Mouse (Mus musculus) right cerebral cortex, postnatal 10 days (tissue): ENCODE results near the gene Rap1b.
"Not testable (repeated sequence)": the region's sequence is repeated elsewhere in the genome, so short reads cannot be mapped to it uniquely, and the experiment has no call there.

Experiments used
- DNase-seq, 2 experiments: peaks; one replicate each; pipeline ENCODE4 v3.0.0; 2021; ENCODE audit warnings: low spot score in 2 of 2

The Rap1b gene

DNA sequence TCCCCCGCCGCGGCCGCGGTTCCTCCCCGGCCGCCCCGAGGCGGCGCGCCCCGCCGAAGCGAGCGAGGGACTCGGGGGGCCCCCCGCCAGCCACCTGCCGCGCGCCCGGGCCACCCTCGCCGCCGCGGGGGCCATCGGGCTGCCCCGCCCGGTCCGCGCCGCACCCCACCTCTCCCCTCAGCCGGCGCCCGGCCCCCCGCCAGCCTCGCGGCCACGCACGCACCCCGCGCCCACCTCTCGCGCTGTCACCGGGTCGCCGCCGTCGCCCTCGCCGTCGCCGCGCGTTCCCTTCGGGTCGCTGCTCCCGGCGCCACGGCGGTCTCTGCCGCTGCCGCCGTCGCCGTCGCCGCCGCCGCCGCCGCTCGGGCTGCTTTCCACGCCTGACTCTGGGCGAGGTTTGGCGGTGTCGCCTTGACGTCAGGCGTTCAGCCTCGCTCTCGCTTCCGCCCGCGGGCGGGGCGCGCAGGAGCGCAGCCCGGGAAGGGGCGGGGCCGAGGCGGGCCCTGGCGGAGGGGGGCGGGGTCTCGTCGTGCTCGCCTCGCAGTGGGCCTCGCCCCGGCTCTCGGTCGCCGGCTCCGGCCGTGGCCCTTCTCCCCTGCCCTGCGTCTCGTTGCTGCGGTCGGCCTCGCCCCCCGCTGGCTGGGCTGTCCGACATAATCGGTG, at the start of gene Rap1b:
TSS of gene Rap1b (minus strand) at position 439 of the 663 bp plus-strand sequence.
- DNase-seq, result peak; percentile 96 to 97

DNA sequence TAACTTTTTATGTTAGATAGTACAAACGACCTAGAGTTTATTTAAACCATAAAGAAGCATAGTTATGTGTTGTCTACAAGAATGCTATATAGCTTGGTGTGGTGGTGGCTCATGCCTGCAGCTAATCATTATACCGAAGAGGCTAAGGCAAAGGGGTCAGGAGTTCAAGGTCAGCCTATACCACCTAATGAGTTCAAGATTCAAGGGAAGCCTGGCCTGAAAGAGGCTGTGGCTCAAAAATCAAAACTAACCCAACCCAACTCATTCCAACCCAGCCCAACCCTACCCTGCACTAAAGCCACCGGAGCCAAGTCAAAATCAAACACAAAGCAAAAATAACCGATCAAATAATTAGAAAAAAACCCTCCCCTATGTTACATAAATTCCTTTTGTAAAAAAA, 49.4 kb upstream of the Rap1b start:
- DNase-seq, result no peak

DNA sequence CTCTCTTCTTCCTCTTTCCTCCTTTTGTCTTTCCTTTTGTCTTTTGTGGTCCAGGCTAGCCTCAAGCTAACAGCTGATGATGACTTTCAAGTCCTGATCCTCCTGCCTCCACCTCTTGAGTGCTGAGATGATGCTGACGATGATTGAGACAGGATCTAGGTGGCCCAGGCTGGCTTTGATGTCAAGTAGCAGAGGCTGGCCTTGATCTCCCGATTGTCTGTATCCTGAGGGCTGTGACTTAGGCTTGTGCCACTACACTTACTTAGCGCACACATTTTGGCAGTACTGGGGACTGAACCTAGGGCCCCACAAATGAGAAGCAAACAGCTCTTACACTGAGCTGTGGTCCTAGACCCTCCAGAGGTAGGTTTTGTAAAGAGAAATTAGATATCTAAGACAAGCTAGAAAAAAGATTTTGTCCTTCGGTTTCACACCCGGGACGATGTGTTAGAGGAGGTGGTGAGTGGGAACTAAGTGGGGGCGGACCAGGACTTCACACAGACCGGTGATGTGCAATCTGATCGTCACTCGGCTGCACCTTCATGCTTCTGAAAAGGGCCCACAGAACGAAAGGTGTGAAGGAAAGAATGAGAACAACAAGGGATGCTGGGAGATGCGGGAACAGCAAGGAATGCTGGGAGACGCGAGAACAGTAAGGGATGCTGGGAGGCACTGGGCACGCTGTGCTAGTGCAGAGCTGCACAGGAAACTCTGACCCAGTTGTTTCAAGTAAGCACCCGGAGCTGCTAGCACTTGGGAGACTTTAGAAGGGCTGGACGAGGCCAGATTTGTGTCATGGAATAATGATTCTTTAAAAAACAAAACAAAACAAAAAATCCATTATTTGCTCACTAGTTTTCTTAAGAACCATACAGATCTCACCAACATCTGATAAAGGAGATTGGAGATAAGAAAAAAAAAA, 48.5 kb upstream of the Rap1b start:
- DNase-seq, result no peak

DNA sequence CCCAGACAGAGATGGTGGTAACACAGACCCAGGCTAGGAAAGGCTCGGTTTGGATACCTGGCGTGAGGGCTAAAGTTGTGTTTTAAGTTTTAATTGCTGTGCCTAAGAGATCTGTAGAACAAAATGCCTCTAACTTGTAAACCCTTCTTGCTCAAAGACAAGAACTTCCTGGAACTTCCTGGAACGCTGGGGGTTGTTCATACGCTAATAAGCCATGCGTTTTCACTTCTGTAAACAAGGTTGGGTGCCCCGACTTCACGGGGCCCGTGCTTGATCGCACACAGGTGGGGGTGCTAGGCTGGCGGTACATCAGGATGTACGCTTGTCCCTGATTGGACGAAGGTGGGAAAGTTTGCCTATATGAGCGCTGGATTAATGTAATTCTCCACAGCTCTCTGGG, 47.3 kb upstream of the Rap1b start:
- not testable (repeated sequence) for DNase-seq

DNA sequence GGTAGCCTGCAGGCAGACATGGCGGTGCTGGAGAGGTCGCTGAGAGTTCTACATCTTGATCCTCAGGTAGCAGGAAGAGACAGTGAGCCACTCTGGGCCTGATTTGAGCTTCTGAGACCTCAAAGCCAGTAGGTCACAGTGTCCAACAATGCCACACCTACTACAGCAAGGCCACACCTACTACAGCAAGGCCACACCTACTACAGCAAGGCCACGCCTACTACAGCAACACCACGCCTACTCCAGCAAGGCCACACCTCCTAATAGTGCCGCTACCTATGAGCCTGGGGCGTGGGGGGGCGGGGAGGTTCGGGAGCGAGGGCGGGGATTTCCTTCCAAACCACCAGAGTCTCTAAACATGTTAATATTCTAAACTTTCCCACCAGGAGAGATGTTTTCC, 45.5 kb upstream of the Rap1b start:
- DNase-seq, result no peak

DNA sequence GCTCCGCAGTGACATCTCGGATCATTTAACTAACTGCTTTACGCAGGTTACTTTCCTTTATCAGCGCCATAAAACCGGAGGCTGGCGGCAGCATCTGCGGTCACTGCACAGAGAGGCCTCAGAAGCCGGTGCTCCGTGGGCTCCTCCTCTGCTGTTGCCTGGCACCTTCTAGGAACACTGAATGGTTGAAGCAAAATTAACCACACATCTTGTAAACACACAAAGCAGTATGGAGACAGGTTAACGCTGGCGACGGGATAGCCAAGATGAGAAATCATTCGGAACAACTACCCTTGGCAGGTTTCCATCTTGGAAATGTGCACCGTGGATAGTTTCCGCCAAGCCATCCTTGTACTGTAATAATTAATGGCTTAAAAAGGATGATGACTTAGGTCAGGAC, 43.0 kb upstream of the Rap1b start:
- DNase-seq, result no peak

DNA sequence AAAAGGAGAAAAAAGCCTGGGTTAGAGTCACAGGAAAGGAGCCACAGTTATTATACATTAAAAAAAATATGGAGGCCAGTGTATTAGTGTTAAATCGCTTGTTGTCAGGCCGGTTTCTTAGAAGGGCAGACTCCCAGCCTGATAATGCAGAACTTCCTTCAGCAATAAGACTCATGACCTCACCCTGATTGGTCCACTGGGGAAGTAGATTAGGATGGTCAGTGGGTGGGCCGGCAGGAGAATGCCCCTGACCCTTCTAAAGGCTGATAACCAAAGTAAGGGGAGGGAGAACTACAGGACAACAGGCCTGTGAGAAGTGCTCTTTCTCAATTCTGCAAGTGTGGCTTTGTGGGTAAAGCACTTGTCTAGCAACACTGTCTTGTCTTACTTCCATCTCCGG, 39.5 kb upstream of the Rap1b start:
- DNase-seq, result no peak

DNA sequence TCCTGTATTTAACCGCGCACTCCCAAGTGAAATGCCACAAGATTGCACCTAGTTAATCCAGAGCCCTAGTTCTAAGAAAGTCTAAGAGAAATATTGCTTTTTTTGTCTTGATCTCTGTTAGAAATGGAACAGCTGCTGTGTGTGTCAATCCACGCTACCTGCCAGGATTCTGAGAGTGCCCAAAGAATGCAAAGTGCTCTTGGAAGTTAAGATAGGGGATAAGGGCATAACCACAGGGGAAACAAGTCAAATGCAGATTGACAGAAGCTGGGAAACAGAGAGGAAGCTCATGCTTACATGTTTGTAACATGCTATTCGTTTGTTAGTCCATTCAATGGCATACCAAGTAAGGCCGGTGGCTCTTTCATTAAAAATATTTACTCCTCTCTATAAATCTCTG, 38.9 kb upstream of the Rap1b start:
- no peak for DNase-seq

DNA sequence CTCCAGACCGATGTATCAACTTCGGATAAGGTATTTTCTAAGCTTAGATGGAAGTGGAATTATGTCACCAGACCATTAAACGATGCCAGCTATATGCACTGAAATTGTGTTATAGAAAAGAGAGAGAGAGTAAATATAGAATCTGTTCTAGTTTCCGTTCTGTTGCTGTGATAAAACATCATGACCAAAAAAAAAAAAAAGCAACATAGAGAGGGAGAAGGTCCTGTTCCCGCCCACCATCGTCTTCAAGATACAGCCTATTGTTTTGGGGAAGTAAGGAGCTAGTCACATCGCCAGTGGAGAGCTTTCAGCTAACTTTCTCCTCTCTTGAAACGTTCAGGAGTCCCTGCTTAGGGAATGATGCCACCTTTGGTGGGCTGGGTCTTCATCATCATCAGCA, 37.6 kb upstream of the Rap1b start:
- no peak for DNase-seq

DNA sequence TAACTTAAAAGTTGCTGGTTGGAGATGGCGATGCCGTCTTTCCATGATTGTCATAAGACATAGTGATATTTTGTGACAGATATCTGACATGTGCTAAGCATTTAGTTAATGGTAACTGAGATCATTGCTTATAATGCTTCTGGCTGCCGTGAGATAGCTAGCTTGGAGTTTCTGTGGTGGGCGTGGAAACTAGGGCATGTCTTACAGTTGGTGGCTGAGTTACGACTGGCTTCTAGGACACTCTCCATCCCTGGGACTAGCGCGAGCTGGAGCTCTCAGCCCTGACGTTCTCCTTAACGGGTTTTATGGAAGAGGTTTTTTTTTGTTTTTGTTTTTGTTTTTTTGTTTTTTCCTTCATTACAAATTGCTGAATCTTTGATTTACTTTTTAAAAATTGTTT, 32.8 kb upstream of the Rap1b start:
- DNase-seq, result no peak

DNA sequence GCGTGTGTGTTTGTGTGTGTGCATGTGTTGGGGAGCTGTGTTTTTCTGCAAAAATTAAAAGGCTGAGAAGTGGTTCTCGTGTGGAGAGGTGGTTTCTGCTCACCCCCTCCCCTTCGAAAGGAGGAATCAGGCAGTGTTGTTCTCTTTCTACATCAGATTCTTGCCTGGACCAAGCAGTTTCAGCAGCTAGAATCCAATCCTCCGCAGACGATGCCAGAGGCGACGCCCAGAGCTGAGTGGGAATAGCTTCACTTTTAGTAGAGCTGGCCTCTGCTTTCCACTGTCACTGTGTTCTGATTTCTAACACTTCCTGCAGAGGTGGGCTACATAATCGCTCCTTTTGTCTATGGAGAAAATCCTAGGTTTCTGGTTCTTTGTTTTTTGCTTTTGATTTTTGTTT, 31.0 kb upstream of the Rap1b start:
- DNase-seq, result no peak

DNA sequence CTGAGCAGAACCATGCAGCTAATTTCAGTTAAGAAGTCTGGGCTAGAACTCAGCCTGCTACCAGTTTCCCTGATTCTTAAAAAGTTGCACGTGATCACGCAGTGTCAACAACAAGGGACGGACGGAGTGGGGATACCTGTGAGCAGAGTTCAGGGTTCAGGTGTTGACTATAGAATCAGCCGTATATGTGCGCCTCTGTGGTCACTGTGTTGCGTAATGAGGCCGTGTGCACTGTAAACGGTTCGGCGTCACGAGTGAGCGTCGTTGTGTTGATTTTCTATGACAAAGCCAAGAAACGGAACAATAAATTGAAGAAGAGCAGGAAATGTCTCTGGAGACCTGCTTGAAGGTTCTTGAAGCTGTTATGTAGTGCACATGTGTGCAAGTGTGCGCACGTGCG, 30.6 kb upstream of the Rap1b start:
- DNase-seq, result no peak

DNA sequence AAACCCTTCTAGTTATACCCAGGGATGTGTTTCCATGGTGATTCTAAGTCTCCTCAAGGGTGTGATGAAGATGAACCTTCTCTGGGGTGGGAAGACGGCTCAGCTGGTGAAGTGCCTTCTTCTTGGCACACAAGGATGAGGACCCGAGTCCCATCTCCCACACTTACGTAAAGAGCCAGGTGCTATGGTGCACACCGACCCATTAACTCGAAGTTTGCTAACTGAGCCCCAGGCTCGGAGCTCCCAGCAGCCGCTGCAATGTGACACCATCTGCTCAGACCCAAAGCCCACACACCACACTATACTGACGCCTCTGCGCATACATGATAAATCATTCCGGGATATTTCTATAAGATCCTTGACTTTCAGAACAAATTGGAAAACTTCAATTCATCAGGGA, 29.1 kb upstream of the Rap1b start:
- peak; percentile 54 to 81 for DNase-seq

DNA sequence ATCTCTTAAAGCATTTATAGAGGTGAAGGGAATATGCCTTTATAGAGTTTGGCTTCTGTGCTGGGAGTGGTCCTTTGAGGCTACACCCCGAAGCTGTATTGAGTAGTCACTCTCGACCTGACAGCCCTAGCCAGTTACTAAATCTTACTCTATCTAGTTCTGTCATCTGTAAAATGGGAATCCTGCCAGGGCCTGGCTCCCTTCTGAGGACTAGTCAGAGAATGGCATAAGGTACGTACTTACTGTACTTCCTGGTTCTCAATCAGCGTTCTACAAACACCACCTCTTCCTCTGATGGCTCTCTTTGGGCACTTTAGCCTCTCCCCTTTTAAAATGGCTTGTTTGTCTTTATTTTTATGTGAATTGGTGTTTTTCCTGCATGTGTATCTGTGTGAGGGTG, 28.1 kb upstream of the Rap1b start:
- no peak for DNase-seq

DNA sequence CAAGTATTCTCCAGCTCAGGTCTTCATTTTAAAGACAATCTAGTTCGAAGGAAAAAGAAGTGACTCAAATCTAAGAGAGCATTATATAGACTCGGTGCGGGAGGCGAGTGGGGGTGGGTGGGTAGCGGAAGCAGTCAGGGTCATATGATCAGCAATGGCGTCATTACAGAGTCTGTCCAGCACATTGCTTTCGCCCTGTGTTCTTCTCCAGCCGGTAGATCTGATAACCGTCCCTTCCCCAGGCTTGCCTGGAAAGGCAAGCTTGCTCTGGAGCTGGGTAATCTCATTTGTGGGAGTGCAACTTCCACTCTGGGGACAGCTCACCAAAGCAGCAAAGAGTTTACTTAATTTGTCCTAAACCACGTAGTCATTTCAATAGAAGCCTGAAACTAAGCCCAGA, 26.6 kb upstream of the Rap1b start:
- no peak for DNase-seq

DNA sequence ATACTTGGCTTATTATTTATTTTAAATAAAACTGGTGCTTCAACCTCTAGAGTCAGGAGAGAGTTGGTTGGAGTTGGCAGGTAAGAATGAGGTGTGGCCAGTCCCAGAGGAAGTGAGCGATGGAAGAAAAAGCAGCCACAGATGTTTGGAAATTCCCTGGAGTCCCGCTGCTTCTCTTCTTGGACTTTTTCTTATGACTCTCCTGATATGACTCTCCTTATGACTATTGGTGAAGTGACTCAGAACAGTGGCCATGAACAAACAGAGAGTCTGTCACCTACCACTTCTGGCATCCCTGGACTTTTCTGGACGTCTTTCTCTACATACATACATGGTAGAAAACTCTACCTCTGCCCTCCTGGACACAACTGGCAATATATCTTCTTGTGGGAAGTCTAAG, 21.5 kb upstream of the Rap1b start:
- DNase-seq, result no peak

DNA sequence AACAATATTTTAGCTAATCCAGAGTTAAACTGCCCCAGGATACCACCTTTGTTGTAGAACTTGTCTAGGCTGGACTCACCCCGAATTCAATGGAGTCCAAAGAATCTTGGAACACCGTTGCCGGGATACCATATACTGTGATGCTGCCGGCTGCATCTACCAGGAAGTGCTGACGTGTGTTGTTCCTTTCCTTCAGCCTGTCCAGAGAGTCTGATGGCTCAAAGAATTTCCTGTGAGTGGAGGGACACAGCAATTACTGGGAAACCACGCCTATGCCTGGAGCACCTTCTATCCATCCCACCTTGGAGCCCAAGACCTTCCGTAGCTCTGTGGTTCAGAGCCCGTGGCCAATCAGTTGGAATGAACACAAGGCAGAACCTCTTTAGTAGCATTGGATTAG, 20.8 kb upstream of the Rap1b start:
- no peak for DNase-seq

DNA sequence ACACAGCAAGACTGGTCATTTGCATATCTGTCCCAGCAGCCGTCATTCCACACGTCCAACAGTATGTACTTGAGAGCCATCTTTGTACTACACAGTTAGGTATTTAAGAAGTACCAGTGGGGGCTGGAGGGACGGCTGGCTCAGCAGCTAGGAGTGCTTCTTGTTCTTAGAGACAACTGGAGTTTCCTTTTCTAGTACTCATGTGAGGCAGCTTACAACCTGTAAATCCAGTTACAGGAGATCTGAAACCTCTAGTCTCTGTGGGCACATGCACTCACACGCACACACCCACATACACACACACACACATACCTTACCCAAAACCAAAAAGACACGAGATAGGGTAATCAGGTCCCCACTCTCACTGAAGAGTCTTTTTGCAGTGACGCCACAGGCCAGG, 18.9 kb upstream of the Rap1b start:
- no peak for DNase-seq

DNA sequence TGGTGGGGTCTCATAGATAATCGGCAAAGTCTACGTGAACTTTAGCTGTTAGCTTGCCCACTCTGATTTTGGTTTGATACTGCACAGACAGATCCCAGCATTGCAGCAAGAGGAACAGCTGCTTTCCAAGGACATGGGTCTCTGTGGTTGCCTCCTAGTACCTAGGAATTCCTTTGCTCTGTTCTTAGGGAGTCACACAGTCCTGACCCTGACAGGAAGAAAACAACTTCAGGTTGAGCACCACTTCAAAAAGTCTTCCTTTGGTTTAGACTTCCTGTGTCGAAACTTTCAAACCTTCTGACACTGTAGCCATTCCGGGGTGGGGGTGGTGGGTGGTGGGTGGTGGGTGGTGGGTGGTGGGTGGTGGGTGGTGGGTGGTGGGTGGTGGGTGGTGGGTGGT, 18.4 kb upstream of the Rap1b start:
- no peak for DNase-seq

DNA sequence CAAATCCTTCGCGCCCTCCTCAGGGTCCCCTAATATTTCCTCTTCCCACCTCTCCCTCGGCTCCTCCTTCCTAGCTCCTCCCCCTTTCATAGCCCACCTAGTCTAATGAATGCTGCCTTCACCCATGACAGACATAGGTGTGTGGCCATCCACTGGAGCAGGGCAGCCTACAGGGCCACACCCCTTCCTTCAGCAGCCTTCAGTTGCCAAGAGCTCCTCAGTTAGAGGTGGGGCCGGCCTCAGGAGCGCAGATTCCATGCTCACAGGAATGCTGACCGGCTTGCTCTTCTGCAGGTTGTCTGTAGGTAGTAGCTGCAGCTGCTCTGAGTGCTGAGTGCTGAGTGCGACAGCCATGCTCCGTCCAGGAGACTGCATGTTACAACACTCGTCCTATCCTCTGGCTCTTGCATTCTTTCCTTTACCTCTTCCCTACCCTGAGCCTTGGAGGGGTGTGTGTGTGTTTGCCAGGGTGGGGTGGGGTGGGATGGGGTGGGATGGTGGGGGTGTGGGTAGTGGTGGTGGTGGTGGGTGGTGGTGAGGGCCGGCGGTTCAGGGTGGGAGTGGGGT, 16.3 kb upstream of the Rap1b start:
- no peak for DNase-seq

DNA sequence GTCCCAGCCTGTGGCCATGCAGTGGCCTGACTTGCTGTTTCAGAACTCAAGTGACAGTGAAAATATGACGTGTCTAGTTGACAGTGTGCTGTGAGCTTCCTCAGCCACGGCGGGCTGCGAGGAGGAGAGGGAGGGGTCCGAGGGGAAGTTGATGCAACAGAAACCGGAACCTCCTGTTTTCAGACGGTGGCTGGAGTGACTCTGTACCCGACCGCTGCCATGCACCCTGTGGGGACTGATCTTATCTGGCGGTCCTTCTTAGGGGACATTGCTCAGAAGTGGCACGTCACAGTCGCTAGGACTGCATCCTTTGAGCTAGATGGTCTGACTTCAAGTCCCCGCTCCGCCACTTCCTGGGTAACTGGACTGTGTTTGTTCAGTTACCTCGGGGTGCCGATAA, 15.1 kb upstream of the Rap1b start:
- peak in 1 of 2 experiments; percentile 40 for DNase-seq

DNA sequence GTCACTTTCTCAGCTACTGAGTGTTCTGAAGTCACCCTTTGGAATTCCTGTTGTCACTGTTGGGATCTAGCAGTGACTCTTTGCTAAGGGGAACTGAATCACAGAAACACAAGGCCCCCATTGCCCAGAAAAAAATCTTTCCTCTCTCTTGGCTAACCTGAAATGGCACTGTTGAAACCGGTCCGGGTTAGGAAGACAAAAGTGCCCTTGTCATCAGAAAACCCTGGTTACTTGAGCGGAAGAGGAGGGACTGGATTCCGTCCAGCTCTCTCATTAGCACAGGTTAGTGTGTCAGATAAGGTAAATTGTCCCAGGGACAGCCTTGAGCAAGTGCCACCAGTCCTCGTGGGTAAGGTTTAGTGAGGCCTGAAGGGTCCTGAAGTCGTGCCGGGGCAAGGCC, 14.5 kb upstream of the Rap1b start:
- peak in 1 of 2 experiments; percentile 18 for DNase-seq

DNA sequence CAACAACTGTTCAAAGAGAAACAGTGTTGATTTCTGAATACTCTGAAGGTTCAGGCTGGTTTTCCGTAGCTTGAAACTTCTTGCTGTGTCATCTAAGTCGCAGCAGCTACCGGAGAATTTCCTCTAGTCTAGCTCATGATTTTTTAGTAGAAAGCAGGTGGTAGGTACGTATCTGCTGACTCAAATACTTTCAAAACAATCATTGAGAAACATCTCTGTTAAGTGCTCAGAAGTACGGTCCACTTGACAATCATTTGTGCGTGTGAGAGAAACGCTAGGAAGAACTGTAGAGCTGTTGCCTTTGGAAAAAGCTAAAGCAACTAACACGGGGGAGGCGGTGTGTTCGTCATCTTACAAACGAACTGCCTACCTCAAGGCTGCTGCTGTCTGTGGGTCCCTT, 14.0 kb upstream of the Rap1b start:
- DNase-seq, result no peak
